Mouse (Mus musculus) retina, adult 2 months (tissue): ENCODE data around the gene Prpf19.
A peak's percentile ranks its signal among the peaks of the same experiment; 100 is the strongest.

Experiments
- DNase-seq: peaks from one replicate; pipeline ENCODE4 v3.0.0-alpha.2; 2012; ENCODE audit warnings: low read depth, low spot score

Prpf19 gene

DNA sequence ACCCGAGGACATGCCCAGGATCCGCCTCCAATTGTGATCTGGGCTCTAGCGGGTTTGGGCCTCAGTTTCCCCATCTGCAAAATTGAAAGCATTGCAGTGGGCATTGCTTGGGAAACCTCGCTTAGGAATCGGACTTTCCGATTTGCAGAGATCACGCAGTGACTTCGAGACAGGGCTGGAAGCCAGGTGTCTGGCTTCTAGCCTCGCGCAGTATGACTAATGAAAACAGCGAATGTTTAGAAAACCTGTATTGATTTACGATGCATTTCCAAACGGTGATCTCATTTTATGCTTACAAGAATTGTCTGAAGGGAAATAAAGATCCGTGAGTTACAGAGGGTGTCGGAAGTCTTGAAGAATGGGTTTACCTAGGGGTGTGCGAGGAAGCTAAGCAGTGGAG, 677 bp downstream of the Prpf19 start:
- DNase-seq, result no peak

DNA sequence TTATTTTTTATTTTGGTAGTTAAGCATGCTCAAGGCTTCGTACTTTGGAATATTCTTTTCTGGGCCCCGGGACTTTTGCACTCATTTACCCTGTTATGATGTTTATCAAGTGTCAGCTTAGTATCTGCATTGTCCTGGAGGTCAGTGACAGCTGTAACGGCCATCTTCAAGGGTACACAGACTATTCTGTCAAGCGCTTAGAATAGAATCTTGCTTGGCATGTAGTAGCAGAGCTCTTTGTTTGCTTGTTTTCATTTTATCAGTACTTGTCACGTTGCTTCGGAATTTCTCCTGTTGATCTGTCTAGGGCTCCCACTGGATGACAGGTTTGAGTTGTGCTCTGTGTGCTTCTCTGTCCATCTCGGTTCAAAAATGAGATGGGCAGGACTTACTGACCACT, 1.8 kb downstream of the Prpf19 start:
- DNase-seq, result no peak

DNA sequence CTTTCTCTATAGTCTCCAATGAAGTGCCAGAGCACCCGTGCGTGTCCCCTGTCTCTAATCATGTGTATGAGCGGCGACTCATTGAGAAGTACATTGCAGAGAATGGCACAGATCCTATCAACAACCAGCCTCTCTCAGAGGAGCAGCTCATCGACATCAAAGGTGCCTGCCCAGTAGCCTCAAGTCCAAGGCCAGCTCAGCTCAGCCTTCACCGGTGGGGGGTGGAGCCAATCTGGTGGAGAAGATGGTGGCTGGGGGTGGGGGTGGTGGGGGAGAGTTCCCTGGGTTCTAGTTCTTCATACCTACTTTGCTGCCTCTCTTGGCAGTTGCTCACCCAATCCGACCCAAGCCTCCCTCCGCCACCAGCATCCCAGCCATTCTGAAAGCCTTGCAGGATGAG, 2.5 kb downstream of the Prpf19 start:
- DNase-seq, result no peak

DNA sequence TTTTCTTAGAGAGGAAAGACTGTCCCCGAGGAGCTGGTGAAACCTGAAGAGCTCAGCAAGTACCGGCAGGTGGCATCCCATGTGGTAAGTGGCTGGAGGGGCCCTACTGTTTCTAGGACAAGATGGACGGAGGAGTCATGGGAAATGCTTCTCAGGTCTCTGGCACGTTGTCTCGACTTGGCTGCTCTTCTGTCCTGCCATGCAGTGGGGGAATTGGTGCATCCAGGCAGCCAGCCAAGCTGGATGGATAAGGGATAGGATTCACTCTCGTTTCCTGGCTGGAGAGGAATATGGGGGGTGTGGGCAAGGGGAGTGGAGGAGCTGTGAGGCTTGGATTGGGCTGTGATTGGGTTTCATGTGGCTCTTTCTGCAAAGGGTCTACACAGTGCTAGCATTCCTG, 5.3 kb downstream of the Prpf19 start:
- no peak for DNase-seq

DNA sequence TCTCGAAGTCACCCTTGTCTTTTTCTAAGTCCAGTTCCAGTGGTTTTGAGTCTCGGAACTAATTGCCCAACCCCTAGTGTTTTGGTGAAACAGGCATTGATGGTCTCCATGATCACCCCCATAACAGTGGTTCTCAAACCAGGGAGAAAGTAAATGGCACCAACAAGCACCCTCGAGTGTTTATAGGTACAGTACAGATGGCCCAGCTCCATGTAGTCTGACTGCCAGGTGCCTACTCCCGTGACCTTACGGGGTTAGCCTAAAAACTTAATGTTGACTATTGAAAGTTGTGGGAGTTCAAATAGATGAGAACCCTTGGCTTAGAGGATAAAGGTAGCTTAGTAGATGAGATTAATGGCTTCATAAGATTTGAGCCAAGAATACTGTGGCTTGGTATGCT, 6.0 kb downstream of the Prpf19 start:
- no peak for DNase-seq

DNA sequence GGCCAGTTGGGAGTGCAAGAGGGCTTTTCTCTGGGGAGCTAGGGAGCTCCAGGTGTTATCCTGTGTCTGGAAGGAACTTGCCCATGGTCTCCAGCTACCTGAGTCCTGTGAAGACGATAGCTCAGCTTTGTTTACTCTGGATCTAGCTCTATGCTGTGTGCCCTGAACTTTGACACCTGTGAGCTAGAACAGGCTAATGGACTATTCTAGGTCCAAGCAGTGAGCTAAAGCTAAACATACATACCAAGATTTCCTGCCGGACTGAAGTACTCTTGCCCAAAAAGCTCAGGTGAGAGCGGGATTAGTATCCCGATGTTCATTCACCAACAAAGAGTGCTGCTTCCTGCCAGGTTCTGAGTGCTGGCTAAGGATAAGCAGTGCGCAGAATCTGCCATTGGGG, 9.5 kb downstream of the Prpf19 start:
- no peak for DNase-seq

DNA sequence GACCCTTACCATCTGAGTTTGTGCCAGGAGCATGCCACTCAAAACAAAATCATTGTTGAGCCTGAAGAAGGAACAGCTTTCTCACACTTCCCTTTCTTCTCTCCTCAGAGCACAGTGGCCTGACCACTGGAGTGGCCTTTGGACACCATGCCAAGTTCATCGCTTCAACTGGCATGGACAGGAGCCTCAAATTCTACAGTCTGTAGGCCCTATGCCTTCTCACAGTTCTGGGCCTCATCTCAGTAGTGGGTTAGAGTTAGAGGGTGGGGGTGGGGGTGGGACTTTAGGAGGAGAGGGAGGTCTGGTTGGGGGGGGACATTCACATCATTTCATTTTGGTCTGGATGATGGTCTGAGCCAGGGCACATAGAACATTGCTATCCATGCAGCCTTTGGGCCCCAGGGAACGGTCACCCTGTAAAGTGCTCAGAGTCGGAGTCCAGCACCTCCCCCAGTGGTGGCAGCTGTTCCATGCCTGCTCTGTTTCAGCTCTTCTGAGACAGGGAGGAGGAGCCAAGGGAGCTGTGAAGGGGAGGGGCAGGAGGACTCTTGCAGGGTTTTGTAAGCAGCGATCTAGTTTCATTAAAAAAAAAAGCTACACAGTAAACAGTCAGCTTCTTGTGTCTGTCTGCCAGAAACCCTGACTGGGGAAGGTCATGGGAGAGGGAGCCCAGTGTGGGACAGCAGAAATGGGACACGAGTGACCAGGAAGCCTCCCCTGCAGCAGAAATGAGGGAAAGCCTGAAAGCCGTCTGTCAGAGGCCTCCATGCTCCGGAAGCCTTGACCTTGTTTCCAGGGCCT, 10.1 kb downstream of the Prpf19 start:
- no peak for DNase-seq

DNA sequence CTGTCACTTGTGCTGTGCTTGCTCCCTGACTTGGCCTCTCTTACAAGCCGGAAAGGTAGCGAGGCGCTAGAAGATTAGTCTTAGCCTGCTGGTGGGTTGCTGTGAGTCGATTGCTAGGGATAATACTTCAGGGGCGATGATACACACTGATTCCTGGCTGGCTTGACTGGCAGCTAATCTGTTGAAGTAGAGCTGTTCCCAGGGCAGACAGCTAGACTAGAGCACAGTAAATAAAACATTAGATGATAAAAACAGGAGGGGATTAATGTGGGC, 10.6 kb downstream of the Prpf19 start:
- peak; percentile 65 for DNase-seq

DNA sequence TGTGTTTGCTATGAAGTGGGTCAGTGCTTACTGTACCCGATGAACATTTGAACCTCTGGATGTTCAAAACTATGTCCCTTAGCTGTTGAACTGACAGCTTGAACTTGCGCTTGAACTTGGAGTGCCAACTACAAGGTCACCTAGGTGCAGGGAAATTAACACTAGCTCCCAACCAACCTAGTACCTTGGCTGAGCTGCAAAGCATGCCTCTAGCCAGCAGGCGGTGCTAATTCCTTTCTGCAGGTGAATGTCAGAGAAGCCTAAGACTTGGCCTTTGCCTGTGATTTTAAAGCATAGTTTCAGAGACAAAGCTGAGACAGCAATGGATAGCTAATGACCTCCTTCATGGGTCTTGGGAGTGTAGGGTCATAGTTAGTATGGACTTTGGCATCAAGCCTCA, 12.9 kb downstream of the Prpf19 start:
- DNase-seq, result no peak

DNA sequence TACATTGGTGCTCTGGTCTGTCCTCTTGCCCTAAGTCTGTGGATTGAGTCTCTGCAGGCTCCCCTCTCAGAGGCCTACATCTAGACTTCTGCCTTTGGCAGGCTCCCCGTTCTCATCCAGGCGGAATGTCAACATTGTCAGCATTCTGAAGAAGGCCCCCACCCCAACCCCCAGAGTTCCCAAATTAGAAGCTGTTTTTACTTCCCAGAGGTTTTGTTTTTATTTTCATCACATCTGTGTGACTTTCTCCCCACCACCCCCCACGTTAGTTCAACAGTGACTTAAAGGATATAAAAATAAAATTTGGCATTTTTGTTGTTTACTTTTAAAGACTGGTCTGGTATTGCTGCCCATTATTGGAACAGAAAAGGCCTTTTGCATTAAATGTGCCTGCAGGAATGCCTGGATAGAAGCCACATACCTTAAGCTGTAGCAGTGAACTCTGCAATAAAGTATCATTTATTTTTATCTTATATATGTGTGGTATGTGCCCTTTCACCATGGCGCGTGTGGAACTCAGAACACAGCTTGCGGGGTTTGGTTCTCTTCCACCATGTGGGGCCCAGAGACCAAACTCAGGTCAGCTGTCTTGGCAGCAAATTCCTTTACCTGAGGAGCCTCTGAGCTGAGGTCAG, 14.2 kb downstream of the Prpf19 start:
- DNase-seq, result no peak

DNA sequence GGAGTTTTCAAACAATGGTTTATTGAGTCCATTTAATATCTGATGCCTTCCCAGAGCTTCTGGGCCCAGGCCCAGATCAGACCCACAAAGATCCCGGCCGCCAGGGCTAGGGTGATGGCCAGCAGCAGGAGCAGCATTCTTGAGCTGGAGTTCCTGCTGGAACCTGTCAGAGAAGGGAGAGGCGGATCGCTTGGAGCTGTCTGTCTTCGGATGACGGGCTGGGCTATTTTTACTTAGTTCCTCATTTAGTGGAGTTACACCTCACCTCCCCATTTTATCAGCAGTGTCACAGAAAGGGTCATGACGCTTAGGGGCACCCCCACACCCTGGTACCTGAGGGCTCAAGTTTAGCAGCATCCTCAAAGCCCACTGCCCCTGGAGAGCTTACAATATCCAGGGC, 19.3 kb downstream of the Prpf19 start:
- DNase-seq, result no peak

DNA sequence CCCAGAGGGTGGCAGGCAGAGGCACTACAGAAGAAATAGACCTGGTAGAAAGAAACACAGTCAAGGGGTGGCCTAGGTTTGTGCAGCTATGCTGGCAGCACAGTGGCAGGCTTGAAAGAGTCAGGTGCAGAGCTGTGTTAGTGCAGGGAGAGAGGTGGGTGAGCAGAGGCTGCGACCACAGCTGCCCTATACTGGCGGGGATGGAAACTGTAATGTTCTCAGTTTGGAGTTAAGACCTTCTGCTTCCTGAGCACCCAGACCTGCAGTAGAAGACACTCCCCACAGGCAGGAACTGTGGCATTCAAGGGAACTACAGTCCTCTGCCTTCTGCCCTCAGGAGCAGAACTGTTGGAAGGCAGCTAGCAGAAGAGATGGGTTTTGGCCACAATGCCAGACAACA, 19.8 kb downstream of the Prpf19 start:
- DNase-seq, result no peak

DNA sequence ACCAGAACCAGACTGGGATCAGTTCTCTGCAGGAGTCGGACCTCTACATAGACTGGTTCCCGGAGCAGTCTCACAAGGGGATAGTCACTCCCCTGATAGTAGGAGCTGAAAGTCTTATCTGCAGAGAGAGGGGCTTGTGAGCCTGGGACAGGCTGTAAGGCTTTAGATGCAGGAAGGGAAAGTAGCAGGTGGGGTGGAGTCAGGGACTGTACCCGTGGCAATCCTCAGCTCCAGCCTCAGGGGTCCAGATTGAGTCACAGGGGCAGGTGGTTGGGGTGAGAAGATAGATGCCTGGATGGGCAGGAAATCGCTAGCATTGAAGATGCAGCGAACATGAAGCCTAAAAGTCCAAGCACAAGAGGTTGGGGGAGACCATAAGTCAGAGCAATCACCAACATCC, 21.5 kb downstream of the Prpf19 start:
- no peak for DNase-seq

DNA sequence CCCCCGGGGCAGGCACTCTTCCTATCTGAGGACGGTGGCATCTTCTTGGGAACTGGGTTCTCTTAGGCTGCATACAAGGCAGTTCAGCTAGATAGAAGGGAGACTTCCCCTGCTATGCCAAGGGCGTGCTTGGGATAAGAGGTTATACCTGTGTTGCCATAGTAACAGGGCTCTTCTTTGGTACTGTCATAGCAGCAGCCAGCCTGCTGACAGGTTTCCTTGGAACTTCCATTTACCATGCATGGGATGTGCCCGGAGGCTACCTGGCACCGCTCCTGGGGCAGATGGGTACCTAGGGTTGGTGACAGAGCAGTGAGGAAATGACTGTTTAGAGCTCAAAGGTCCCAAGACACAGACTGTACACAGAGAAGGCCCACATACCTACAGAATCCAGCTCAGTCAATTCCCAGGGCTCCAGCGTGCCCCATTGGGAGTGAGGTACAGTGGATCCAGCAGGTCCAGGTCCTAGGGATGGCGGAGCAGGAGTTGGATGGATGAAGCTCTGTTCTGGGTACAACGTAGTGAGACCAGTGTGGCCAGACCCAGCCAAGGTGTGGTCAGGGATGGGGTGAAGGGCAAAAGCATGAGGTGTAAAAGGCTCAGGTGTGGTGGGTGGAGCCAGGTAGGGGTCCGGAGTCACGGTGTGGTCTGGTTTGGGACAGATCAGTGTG, 23.4 kb downstream of the Prpf19 start:
- DNase-seq, result no peak

DNA sequence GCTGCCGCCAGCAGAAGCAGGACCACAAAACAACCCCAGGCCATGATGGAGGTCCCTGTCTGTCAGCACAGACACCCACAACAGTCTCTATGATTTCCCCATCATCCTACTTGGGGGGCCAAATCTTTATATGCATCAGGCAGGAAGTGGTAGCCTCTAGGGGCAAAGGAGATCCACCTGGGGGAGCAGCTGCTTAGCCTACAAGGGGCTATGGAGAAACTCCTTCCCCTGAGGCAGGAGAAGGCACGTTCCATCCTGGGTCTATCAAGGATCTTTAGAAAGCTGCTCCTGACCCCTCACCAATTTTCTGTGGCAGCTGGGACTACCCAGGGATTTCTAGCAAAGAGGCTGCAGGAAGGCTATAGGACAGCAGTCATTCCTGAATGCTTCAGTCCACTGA, 25.5 kb downstream of the Prpf19 start, which contains the start of gene Zp1:
Gene Zp1, minus strand, starts transcription at position 101 of the 400 bp plus-strand sequence.
- no peak for DNase-seq

DNA sequence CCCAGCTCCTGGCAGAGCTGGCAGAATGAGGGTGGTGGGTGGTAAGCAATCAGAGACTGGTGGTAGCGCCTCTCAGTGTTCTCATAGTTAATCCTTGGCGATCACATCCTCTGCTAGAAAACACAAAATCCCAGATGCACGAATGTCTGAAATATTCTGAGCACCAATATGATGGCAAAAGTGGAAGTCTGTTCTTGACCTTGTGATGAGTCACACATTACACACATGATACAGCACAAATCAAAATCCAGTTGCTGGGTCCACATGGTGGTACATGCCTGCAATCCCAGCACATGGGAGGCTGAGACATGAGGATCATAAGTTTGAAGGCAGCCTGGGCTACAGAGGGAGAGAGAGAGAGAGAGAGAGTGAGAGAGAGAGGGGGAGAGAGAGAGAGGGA, 26.0 kb downstream of the Prpf19 start:
- DNase-seq, result no peak

DNA sequence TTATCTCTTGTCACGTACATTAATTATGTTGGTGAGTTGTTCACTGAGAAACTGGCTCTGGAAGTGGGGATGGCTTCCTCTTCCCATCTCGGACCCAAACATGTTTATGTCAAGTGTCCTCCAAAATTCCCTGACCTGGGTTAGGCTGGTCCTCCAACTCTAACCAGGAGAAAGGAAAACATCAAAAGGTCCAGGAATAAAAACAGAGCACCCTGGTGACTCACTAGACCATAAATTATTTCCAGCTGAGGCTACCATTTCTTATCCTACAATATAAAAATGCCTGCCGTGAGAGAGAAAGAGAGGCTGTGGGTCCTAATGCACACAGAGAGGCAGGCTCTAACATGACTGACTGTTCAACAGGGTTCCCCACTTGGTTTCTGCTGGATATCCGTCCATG, 29.2 kb downstream of the Prpf19 start:
- no peak for DNase-seq

DNA sequence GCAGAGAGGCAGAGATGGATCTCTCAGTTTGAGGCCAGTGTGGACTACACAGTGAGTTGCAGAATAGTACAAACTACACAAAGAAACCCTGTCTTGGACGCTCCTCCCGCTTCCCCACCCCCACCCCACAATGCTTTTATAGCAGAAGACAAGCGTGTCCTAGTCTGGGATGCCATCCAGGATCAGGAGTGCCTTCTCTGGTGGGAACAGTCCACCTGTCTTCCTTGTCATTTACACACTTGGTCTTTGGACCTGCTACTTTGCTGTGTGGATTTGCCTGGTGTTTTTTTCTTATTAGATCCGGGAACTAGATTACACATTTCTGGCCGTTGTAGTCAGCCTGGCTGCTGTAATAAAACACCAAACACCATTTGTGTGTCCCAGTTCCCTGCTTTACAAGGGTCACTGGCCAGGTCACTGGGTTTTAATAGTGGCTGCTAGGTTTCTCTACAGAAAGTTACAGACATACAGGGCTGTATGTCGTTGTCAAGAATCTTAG, 31.1 kb downstream of the Prpf19 start:
- no peak for DNase-seq

DNA sequence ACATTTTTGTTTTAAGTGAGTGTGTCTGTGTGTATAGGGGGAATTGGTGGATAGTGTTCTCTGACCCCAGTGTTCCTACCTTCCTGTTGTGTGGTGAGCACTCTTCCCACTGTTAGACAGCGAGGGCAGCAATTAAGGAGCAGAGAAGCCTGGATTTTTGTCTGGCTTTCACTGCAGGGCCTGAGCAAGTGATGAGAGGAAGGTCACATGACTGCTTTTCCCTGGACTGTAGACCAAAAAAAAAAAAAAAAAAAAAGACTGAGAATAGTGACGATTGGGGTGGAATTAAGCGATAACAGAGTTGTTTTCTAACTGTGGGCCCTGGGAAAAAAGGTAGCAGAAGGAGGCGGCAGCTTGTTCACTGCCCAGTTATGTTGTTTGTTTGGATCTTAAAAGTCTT, 31.6 kb downstream of the Prpf19 start:
- DNase-seq, result no peak

DNA sequence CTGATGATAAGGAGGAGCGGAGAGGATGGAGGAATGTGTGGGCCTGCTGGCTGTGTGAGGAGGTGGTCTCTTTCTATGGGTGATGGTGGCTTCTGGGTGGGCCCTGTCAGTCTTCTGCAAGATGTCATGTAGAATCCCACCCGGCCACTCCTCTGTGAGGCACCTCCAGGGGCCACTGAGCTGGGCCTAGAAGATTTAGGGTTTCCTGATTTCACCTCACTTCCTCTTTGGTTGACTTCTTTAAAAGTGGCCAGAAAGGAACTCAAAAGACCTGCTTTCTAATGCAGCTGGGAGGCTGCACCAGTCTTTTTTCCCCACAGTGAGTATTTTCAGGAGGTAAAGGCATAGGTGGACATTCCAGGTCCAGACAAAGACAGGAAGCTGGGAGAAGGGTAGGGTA, 35.6 kb downstream of the Prpf19 start:
- DNase-seq, result no peak

DNA sequence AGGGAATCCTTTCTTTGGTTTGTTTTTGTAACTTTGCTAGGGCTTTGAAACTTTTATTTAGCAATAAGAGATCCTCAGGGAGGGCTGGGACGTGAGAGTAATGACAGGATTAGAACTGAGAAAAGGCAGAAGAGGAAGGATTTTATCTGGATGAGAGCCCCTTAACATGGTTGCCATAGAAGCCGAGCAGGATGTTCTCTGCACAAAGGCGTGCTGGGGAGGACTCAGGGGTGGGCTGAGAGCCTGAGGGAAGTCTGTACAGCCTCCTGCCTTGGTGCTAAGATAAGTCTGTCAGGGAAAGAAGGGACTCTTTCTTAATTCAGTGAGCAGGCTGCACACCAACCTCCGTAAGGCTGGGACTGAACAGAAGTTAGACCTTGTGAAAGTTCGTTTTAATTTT, 40.0 kb downstream of the Prpf19 start:
- DNase-seq, result no peak

DNA sequence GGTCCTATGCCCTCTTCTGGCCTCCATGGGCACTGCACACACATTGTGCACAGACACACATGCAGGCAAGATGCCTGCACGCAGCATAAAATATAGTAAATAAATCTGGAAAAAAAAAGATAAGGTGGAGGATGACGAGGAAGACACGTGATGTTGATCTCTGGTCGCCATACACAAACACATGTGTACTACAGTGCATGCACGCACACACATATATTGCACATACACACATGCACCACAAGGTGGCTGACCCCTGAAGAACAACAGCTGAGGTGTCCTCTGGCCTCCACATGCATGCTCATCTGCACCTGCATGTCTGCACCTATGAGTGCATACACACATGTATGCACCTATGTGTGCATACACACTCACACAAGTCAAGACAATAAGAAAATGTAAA, 41.0 kb downstream of the Prpf19 start:
- DNase-seq, result no peak

DNA sequence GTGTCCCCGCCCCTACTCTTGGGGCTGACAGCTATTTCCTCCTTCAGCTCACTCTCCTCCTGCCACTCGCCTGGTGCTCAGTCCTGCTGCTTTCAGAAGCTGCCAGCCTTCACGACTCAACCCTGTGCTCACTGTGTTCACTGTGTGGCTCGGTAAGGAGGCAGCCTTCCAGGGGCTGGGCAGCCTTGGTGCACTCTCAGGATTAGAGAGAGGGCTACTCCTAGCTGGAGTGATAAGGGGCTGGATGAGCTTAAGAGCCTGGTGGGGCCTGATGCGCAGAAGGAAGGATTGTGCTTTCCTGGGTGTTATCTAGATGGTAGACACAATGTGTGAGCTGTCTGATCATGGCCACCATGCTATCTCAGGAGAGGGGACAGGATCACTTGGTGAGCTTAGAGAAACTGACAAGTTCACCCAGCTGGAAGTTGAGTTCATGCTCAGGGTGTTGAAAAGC, 42.1 kb downstream of the Prpf19 start, which contains the start of gene Ptgdr2:
Gene Ptgdr2, plus strand, starts transcription at position 51 of the 454 bp plus-strand sequence.
- no peak for DNase-seq
